Mouse (Mus musculus): ENCODE measurements around the gene Scn1b. TPM values are rescaled to one million over a fixed set of nuclear protein-coding genes. Genes with fewer than 3 reads are reported as not detected.

The Scn1b gene
- total RNA-seq, 1 experiment from 2014 or later, result 10.1 TPM

- DNase-seq, result no peak
Observed at GRCm38 (mm10) chr7:31116721-31117145, 10.1 kb downstream of the Scn1b start.

- peak; percentile 62 for DNase-seq
Observed at GRCm38 (mm10) chr7:31115587-31116043, 11.2 kb downstream of the Scn1b start.

GRCm38 (mm10) chr7:31115182-31115581 lies 11.6 kb downstream of the Scn1b start, which contains the start of gene Hpn:
Gene Hpn, minus strand, starts transcription at chr7:31115290.
- no peak for DNase-seq

- no peak for DNase-seq
Observed at GRCm38 (mm10) chr7:31114646-31115045, 12.2 kb downstream of the Scn1b start.

GRCm38 (mm10) chr7:31113800-31114199 lies 13.0 kb downstream of the Scn1b start:
- DNase-seq, result no peak

- no peak for DNase-seq
Observed at GRCm38 (mm10) chr7:31112036-31112435, 14.8 kb downstream of the Scn1b start.

- DNase-seq, result no peak
Observed at GRCm38 (mm10) chr7:31110861-31111385, 15.9 kb downstream of the Scn1b start.

- DNase-seq, result no peak
Observed at GRCm38 (mm10) chr7:31109796-31110195, 17.0 kb downstream of the Scn1b start.

GRCm38 (mm10) chr7:31109091-31109490 lies 17.7 kb downstream of the Scn1b start:
- DNase-seq, result peak; percentile 66

- DNase-seq, result no peak
Observed at GRCm38 (mm10) chr7:31107781-31108180, 19.0 kb downstream of the Scn1b start.

GRCm38 (mm10) chr7:31106166-31106565 lies 20.6 kb downstream of the Scn1b start:
- DNase-seq, result no peak

GRCm38 (mm10) chr7:31105061-31105768 lies 21.6 kb downstream of the Scn1b start:
- peak; percentile 77 for DNase-seq

GRCm38 (mm10) chr7:31100786-31101185 lies 26.0 kb downstream of the Scn1b start:
- peak; percentile 33 for DNase-seq

- no peak for DNase-seq
Observed at GRCm38 (mm10) chr7:31099612-31099982, 27.2 kb downstream of the Scn1b start.

GRCm38 (mm10) chr7:31098697-31099611 lies 27.8 kb downstream of the Scn1b start:
- DNase-seq, result peak; percentile 63

GRCm38 (mm10) chr7:31097583-31098248 lies 29.1 kb downstream of the Scn1b start:
- peak; percentile 89 for DNase-seq

GRCm38 (mm10) chr7:31096892-31097564 lies 29.8 kb downstream of the Scn1b start:
- DNase-seq, result no peak

GRCm38 (mm10) chr7:31094774-31095501 lies 31.9 kb downstream of the Scn1b start:
- DNase-seq, result no peak

- no peak for DNase-seq
Observed at GRCm38 (mm10) chr7:31089721-31090120, 37.1 kb downstream of the Scn1b start.

- DNase-seq, result no peak
Observed at GRCm38 (mm10) chr7:31088206-31088605, 38.6 kb downstream of the Scn1b start.

GRCm38 (mm10) chr7:31087262-31087661 lies 39.5 kb downstream of the Scn1b start:
- DNase-seq, result no peak
